Mouse (Mus musculus) thymus, adult 2 months (tissue): ENCODE measurements around the gene Elmod2.

Experiments
- CTCF ChIP-seq: fragments of 200-500 bp; IDR thresholded peaks from 2 replicates; pipeline ENCODE4 v1.5.1; 2012; ENCODE audit warnings: mild to moderate bottlenecking, control low read depth, low read length, moderate library complexity, borderline replicate concordance; ENCODE audit not compliant: control insufficient read depth, poor library complexity, insufficient read depth; ENCODE audit errors: extremely low read depth
- POLR2A ChIP-seq: fragments of 200-500 bp; IDR thresholded peaks from 2 replicates; pipeline ENCODE4 v1.6.1; 2012; ENCODE audit warnings: mild to moderate bottlenecking, low read length, control low read depth, moderate library complexity; ENCODE audit not compliant: control insufficient read depth, poor library complexity, insufficient read depth; ENCODE audit errors: extremely low read depth

GRCm38 (mm10) chr8:83381016-83381415 is 48.7 kb upstream of the Elmod2 start:
- TF ChIP-seq CTCF (no peak), POLR2A (no peak)
